ENCODE assay signal across 8 mouse cellular contexts in the genomic region with DNA sequence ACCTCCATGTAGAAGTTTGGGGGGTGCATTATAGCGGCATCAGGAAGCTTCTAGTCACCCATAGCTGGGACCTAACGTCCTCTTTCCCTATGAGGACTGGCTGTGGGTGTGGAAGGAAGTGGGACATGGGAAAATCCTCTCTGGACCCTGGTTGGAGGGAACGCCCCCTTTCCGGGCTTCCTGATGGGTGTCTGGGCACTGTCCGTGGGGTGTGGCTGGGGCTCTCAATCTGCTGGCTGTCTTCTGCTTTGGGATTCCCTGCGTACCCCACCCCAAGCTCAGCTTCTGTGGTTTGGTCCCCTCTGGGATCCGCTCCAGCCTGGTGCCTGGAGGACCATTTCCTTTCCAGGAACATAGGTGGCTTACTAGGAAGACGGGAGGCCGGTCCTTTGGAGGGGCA. TPM values are rescaled to one million over a fixed set of nuclear protein-coding genes. Genes with fewer than 3 reads are reported as not detected.
DNase-seq lines count a peak whose midpoint lies in the region; ATAC-seq lines count a peak whose summit lies in the region.

No protein-coding gene starts in this region.

- WGBS in embryonic facial prominence, embryonic 14.5 days: 77% methylated on average over 9 of the region's 9 CpGs
- 71% methylated on average over 9 of the region's 9 CpGs for WGBS in intestine, embryonic 15.5 days
- WGBS in midbrain, embryonic 14.5 days: 84% methylated on average over 9 of the region's 9 CpGs

- DNase-seq in heart, adult 8-10 months (ENCODE audit: low spot score): peak; percentile 43
- no peak for DNase-seq in heart, postnatal 36 days
- DNase-seq in embryonic facial prominence, embryonic 14.5 days (ENCODE audit: low spot score): no peak
- DNase-seq in midbrain, embryonic 14.5 days: no peak
- DNase-seq in urinary bladder, postnatal 14 days (ENCODE audit: low spot score): no peak
- no peak for DNase-seq in spleen, postnatal 14 days (ENCODE audit: low spot score in 2 of 2)
- no peak for DNase-seq in gastrocnemius, postnatal 14 days

- H3K4me2 ChIP-seq in embryonic facial prominence, embryonic 14.5 days (ENCODE audit: low read depth, low read length): peak overlapping the region; percentile 73
- peak overlapping the region; percentile 95 for H3K4me2 ChIP-seq in intestine, embryonic 15.5 days (replicated peaks)
- peak overlapping the region; percentile 92 for H3K4me2 ChIP-seq in midbrain, embryonic 14.5 days (ENCODE audit: low read length)

- H3K9ac ChIP-seq in embryonic facial prominence, embryonic 14.5 days (ENCODE audit: low read depth, low read length): 0 out of 2 replicates have a peak overlapping the region, but pooled peaks have one; percentile 83
- H3K9ac ChIP-seq in intestine, embryonic 15.5 days: peak overlapping the region; percentile 88; the same call in 1 of the 2 replicates
- peak overlapping the region; percentile 83 for H3K9ac ChIP-seq in midbrain, embryonic 14.5 days (replicated peaks; ENCODE audit: low read length)

- 0 out of 2 replicates have a peak, but pooled peaks cover 7% of the 10 kb centered on the region for H3K27me3 ChIP-seq in embryonic facial prominence, embryonic 14.5 days (replicated peaks; ENCODE audit: control insufficient read depth, insufficient read depth, low read length)
- H3K27me3 ChIP-seq in intestine, embryonic 15.5 days (replicated peaks): no peaks in the 10 kb centered on the region
- H3K27me3 ChIP-seq in midbrain, embryonic 14.5 days (ENCODE audit: control insufficient read depth, insufficient read depth, low read length): no peaks in the 10 kb centered on the region

- no peaks in the 10 kb centered on the region for H3K9me3 ChIP-seq in embryonic facial prominence, embryonic 14.5 days (ENCODE audit: control insufficient read depth, low read length)
- H3K9me3 ChIP-seq in intestine, embryonic 15.5 days: no peaks in the 10 kb centered on the region
- H3K9me3 ChIP-seq in midbrain, embryonic 14.5 days (ENCODE audit: control insufficient read depth, low read length): no peaks in the 10 kb centered on the region

- no peaks in the 10 kb centered on the region for H3K36me3 ChIP-seq in embryonic facial prominence, embryonic 14.5 days (ENCODE audit: control insufficient read depth, insufficient read depth, low read length)
- H3K36me3 ChIP-seq in intestine, embryonic 15.5 days: no peaks in the 10 kb centered on the region
- 0 out of 2 replicates have a peak, but pooled peaks cover 4% of the 10 kb centered on the region for H3K36me3 ChIP-seq in midbrain, embryonic 14.5 days (ENCODE audit: control insufficient read depth, insufficient read depth, low read length)

- intact Hi-C loops in heart, postnatal 36 days (cut with DNase I): loop anchor here (5.0 to 10.0 kb wide), 2 partner anchors 39 to 222 kb away; no protein-coding TSS in a partner anchor
- intact Hi-C loops in gastrocnemius, postnatal 14 days (cut with DNase I; ENCODE audit: low total_unique reads): no loop called here

- ATAC-seq in embryonic facial prominence, embryonic 14.5 days (ENCODE audit: low read depth): no peak
- no peak for ATAC-seq in intestine, embryonic 15.5 days
- ATAC-seq in midbrain, embryonic 14.5 days (ENCODE audit: low FRiP score, low TSS enrichment): no peak

- peak overlapping the region; percentile 85 for H3K4me3 ChIP-seq in embryonic facial prominence, embryonic 14.5 days (ENCODE audit: low read depth, low read length)
- peak overlapping the region; percentile 74 for H3K4me3 ChIP-seq in intestine, embryonic 15.5 days (replicated peaks)
- H3K4me3 ChIP-seq in midbrain, embryonic 14.5 days (replicated peaks; ENCODE audit: low read depth, low read length): peak overlapping the region; percentile 72

- peaks cover 24% of the 10 kb centered on the region for H3K4me1 ChIP-seq in embryonic facial prominence, embryonic 14.5 days (ENCODE audit: control insufficient read depth, insufficient read depth, low read length)
- peaks cover 59% of the 10 kb centered on the region for H3K4me1 ChIP-seq in intestine, embryonic 15.5 days (replicated peaks)
- H3K4me1 ChIP-seq in midbrain, embryonic 14.5 days (ENCODE audit: control insufficient read depth, insufficient read depth, low read length): peaks cover 52% of the 10 kb centered on the region

- no peak overlapping the region for H3K27ac ChIP-seq in embryonic facial prominence, embryonic 14.5 days (replicated peaks; ENCODE audit: low read depth, low read length)
- peak overlapping the region; percentile 88 for H3K27ac ChIP-seq in intestine, embryonic 15.5 days
- H3K27ac ChIP-seq in midbrain, embryonic 14.5 days (replicated peaks; ENCODE audit: low read depth, low read length): no peak overlapping the region

RNA-seq across cellular contexts. Expression of a gene that starts 1.7 kb away (rescaled TPM):
- total RNA-seq in heart, adult 8-10 months (2022): 10 to 100 TPM; 18.1 to 21.4 (median 19.6) TPM
- total RNA-seq in heart, postnatal 36 days (2021): 10 to 100 TPM; 20.4 to 21.3 TPM
- 61.6 and 62.1 TPM in 2 replicates for polyA plus RNA-seq in embryonic facial prominence, embryonic 14.5 days (2014; fragmentation: Nextera tagmentation; extraction: Ambion mirVana)
- polyA plus RNA-seq in intestine, embryonic 15.5 days (2015; fragmentation: Nextera tagmentation; extraction: Ambion mirVana): 136 and 138 TPM in 2 replicates
- polyA plus RNA-seq in midbrain, embryonic 14.5 days (2014; fragmentation: Nextera tagmentation; extraction: Ambion mirVana): 53.8 and 54.0 TPM in 2 replicates
- total RNA-seq in gastrocnemius, postnatal 14 days (2021): 10 to 100 TPM; 13.8 to 17.6 TPM

RNA-seq across cellular contexts. Expression of a gene that starts 26.8 kb away (rescaled TPM):
- total RNA-seq in heart, adult 8-10 months (2022): not detected
- not detected for total RNA-seq in heart, postnatal 36 days (2021)
- not detected in 2 replicates for polyA plus RNA-seq in embryonic facial prominence, embryonic 14.5 days (2014; fragmentation: Nextera tagmentation; extraction: Ambion mirVana)
- polyA plus RNA-seq in intestine, embryonic 15.5 days (2015; fragmentation: Nextera tagmentation; extraction: Ambion mirVana): 0.45 and 0.97 TPM in 2 replicates
- not detected in 2 replicates for polyA plus RNA-seq in midbrain, embryonic 14.5 days (2014; fragmentation: Nextera tagmentation; extraction: Ambion mirVana)
- total RNA-seq in gastrocnemius, postnatal 14 days (2021): not detected

RNA-seq across cellular contexts. Expression of a gene that starts 47.0 kb away (rescaled TPM):
- 1 to 10 TPM in 1 of 4 experiments, not detected in 3; 1.0 TPM for total RNA-seq in heart, adult 8-10 months (2022)
- not detected for total RNA-seq in heart, postnatal 36 days (2021)
- not detected in 2 replicates for polyA plus RNA-seq in embryonic facial prominence, embryonic 14.5 days (2014; fragmentation: Nextera tagmentation; extraction: Ambion mirVana)
- polyA plus RNA-seq in intestine, embryonic 15.5 days (2015; fragmentation: Nextera tagmentation; extraction: Ambion mirVana): 131 and 571 TPM in 2 replicates
- not detected in 2 replicates for polyA plus RNA-seq in midbrain, embryonic 14.5 days (2014; fragmentation: Nextera tagmentation; extraction: Ambion mirVana)
- not detected for total RNA-seq in gastrocnemius, postnatal 14 days (2021)
